19 mouse cellular contexts compared by ENCODE assay signal in genomic region chr10:19691287-19691686, GRCm38 (mm10). TPM values are rescaled to one million over a fixed set of nuclear protein-coding genes. Genes with fewer than 3 reads are reported as not detected.
DNase-seq lines count a peak whose midpoint lies in the region; ATAC-seq and TF ChIP-seq lines count a peak whose summit lies in the region.
"Had no signal": no experiment of that assay in that cellular context is flagged by ENCODE, and none has a peak within 500 bp of the region (broad histone marks: within the 10 kb centered on the region; RNA-seq: fewer than 3 reads in every experiment).

No protein-coding gene starts in this region.

- no peak for TF ChIP-seq CTCF in spleen, adult 2 months (IDR thresholded peaks at IDR 0.05; ENCODE audit: extremely low read depth, insufficient read depth, insufficient read length, insufficient replicate concordance)
- TF ChIP-seq CTCF in stomach, postnatal 0 days (IDR thresholded peaks at IDR 0.05; ENCODE audit: low read depth) = no peak

- 25% methylated on average over 3 of the region's 3 CpGs for WGBS in spleen, adult 2 months
- 58% methylated on average over 3 of the region's 3 CpGs for WGBS in stomach, postnatal 0 days

- ATAC-seq in stomach, postnatal 0 days (ENCODE audit: low FRiP score, low TSS enrichment) = 0 out of 2 replicates have a peak, but pooled peaks have one; percentile 32
- ATAC-seq in granulocyte monocyte progenitor cell, adult 5-6 weeks (replicated peaks; ENCODE audit: poor library complexity, severe bottlenecking) = no peak
- ATAC-seq: forebrain, postnatal 0 days had no signal

- no peaks in the 10 kb centered on the region for H3K9me3 ChIP-seq in stomach, postnatal 0 days (ENCODE audit: control insufficient read depth, low read length)
- H3K9me3 ChIP-seq: heart, embryonic 13.5 days; hindbrain, embryonic 15.5 days; limb, embryonic 15.5 days; midbrain, embryonic 12.5 days had no signal

- TF ChIP-seq POLR2A in spleen, adult 2 months (IDR thresholded peaks at IDR 0.05; ENCODE audit: low read depth, low read length) = no peak

- TF ChIP-seq EP300 in stomach, postnatal 0 days (optimal IDR thresholded peaks at IDR 0.05) = no peak

- no peak overlapping the region for H3K4me3 ChIP-seq in spleen, adult 2 months (ENCODE audit: extremely low read depth, insufficient read depth, insufficient read length)
- H3K4me3 ChIP-seq in stomach, postnatal 0 days (ENCODE audit: low read depth, low read length) = no peak overlapping the region
- H3K4me3 ChIP-seq: erythroblast, embryonic 14.5 days; heart, embryonic 13.5 days; hindbrain, embryonic 15.5 days; limb, embryonic 15.5 days; midbrain, embryonic 12.5 days; myocyte had no signal

- intact Hi-C loops in heart, postnatal 36 days (cut with DNase I) = loop anchor here (5.0 kb wide), 3 partner anchors 94 to 774 kb away; no protein-coding TSS in a partner anchor

- peak overlapping the region; percentile 63 for H3K27ac ChIP-seq in spleen, adult 2 months (ENCODE audit: insufficient read depth, low read length)
- H3K27ac ChIP-seq in stomach, postnatal 0 days (replicated peaks) = no peak overlapping the region
- H3K27ac ChIP-seq: heart, embryonic 13.5 days; hindbrain, embryonic 15.5 days; limb, embryonic 15.5 days; midbrain, embryonic 12.5 days had no signal

- no peak overlapping the region for H3K9ac ChIP-seq in stomach, postnatal 0 days (ENCODE audit: low read length)
- H3K9ac ChIP-seq: forebrain, postnatal 0 days; hindbrain, embryonic 15.5 days; limb, embryonic 15.5 days; midbrain, embryonic 12.5 days had no signal

- H3K4me1 ChIP-seq in spleen, adult 2 months (ENCODE audit: control insufficient read depth, insufficient read depth, insufficient read length) = peaks cover 13% of the 10 kb centered on the region
- H3K4me1 ChIP-seq in stomach, postnatal 0 days (replicated peaks; ENCODE audit: control insufficient read depth, insufficient read depth) = no peaks in the 10 kb centered on the region
- H3K4me1 ChIP-seq: hindbrain, embryonic 15.5 days; limb, embryonic 15.5 days; midbrain, embryonic 12.5 days had no signal

- peak; percentile 86 for DNase-seq in heart, adult 11 months
- DNase-seq in heart, postnatal 36 days = no peak
- no peak for DNase-seq in spleen, adult 2 months (ENCODE audit: low read depth in 1 of 2, low spot score in 2 of 2)
- DNase-seq in spleen, postnatal 10 days (ENCODE audit: low spot score in 2 of 2) = no peak
- no peak for DNase-seq in stomach, postnatal 0 days (ENCODE audit: low spot score)
- DNase-seq in urinary bladder, postnatal 25 days (ENCODE audit: low spot score) = no peak
- no peak for DNase-seq in cerebellum, adult 8-10 months
- DNase-seq: adrenal gland, adult 2 months; cerebellum, postnatal 10 days; forebrain, postnatal 0 days; kidney, adult 18-20 months had no signal

- no peak overlapping the region for H3K4me2 ChIP-seq in stomach, postnatal 0 days (replicated peaks; ENCODE audit: low read depth)
- H3K4me2 ChIP-seq: hindbrain, embryonic 15.5 days; limb, embryonic 15.5 days; midbrain, embryonic 12.5 days had no signal

- H3K36me3 ChIP-seq in spleen, adult 2 months (ENCODE audit: control insufficient read depth, insufficient read depth, low read length) = no peaks in the 10 kb centered on the region
- no peaks in the 10 kb centered on the region for H3K36me3 ChIP-seq in stomach, postnatal 0 days (ENCODE audit: control insufficient read depth, insufficient read depth, low read length)
- H3K36me3 ChIP-seq: heart, embryonic 13.5 days; hindbrain, embryonic 15.5 days; limb, embryonic 15.5 days; midbrain, embryonic 12.5 days had no signal

- no peaks in the 10 kb centered on the region for H3K27me3 ChIP-seq in spleen, adult 2 months (ENCODE audit: control insufficient read depth, insufficient read depth, low read length)
- no peaks in the 10 kb centered on the region for H3K27me3 ChIP-seq in stomach, postnatal 0 days (ENCODE audit: control insufficient read depth, insufficient read depth, low read length)
- H3K27me3 ChIP-seq: heart, embryonic 13.5 days; hindbrain, embryonic 15.5 days; limb, embryonic 15.5 days; midbrain, embryonic 12.5 days had no signal

RNA-seq across cellular contexts. Expression of gene Il20ra, which starts 21.1 kb away (rescaled TPM):
- not detected for total RNA-seq in heart, postnatal 36 days (2021)
- 0.07 TPM in 1 of 2 replicates, not detected in the other for polyA plus RNA-seq in spleen, adult 2 months (2012; rRNA removed)
- polyA plus RNA-seq in stomach, postnatal 0 days (2015; fragmentation: Nextera tagmentation; extraction: Ambion mirVana) = 0.33 and 0.36 TPM in 2 replicates
- total RNA-seq in granulocyte monocyte progenitor cell, adult 5-6 weeks (2014; fragmentation: Nextera tagmentation) = 0.80 and 1.5 TPM in 2 replicates
- not detected in 2 replicates for total RNA-seq in granulocyte monocyte progenitor cell, adult 5-6 weeks (2017)
- total RNA-seq: gastrocnemius, postnatal 25 days had no signal
- polyA plus RNA-seq: forebrain, postnatal 0 days; heart, embryonic 13.5 days; midbrain, embryonic 12.5 days; myocyte had no signal
